In genomic region chr10:7664889-7665288, GRCm38 (mm10) we compare ENCODE assay signal across 12 mouse cellular contexts.
"Had no signal": no experiment of that assay in that cellular context is flagged by ENCODE, and none has a peak within 500 bp of the region (broad histone marks: within the 10 kb centered on the region; RNA-seq: fewer than 3 reads in every experiment).

No protein-coding gene starts in this region.

- H3K4me2 ChIP-seq: midbrain, embryonic 11.5 days had no signal

- DNase-seq: kidney, adult 2 months; kidney, postnatal 25 days; layer of hippocampus, postnatal 36 days; lung, adult 2 months; lung, postnatal 14 days; midbrain, embryonic 14.5 days; thymus, postnatal 25 days had no signal

- H3K4me3 ChIP-seq: layer of hippocampus, adult 2 months had no signal

- ATAC-seq: intestine, postnatal 0 days had no signal

- H3K27ac ChIP-seq: kidney, postnatal 0 days; layer of hippocampus, adult 2 months; macrophage had no signal
